Mouse (Mus musculus) liver, embryonic 14.5 days (tissue): ENCODE measurements around the gene Nkx2-9. TPM values are rescaled to one million over a fixed set of nuclear protein-coding genes. Genes with fewer than 3 reads are reported as not detected.
A peak's percentile ranks its signal among the peaks of the same experiment; 100 is the strongest.

Experiments used
- ATAC-seq: fragments of 200-750 bp; cut with Nextera tagmentation; 2 replicates; pipeline ENCODE4 v1.8.0; 2017; ENCODE audit warnings: moderate number of reproducible peaks, mild to moderate bottlenecking, moderate library complexity; ENCODE audit not compliant: insufficient read depth
- DNase-seq, 3 experiments: peaks; one replicate each; pipeline ENCODE4 v3.0.0-alpha.2; 2012 to 2013; ENCODE audit warnings: low read depth in 3 of 3, low spot score in 3 of 3
- H3K27ac ChIP-seq: fragments of 300-500 bp; sonication (generic); 2 replicates; pipeline ENCODE4 v1.5.1; 2014; ENCODE audit warnings: moderate library complexity, mild to moderate bottlenecking, control low read depth, inconsistent platforms
- H3K27me3 ChIP-seq: fragments of 300-500 bp; sonication (generic); 2 replicates; pipeline ENCODE4 v1.6.1; 2014; ENCODE audit warnings: mild to moderate bottlenecking, low read length, moderate library complexity; ENCODE audit not compliant: control insufficient read depth, insufficient read depth
- H3K36me3 ChIP-seq: fragments of 300-500 bp; sonication (generic); replicated peaks from 2 replicates; pipeline ENCODE4 v1.6.1; 2014; ENCODE audit warnings: low read depth; ENCODE audit not compliant: control insufficient read depth, insufficient read depth
- H3K4me1 ChIP-seq, 2 experiments: fragments of 200-500 bp in 1 of 2; fragments of 300-500 bp in 1 of 2; sonication (generic) in 1 of 2; replicated peaks; 2 replicates each; pipeline ENCODE4 v1.6.1; 2012 to 2014; ENCODE audit warnings: antibody characterized with exemption in 1 of 2, inconsistent platforms in 1 of 2, low read length in 1 of 2; ENCODE audit not compliant: control insufficient read depth in 2 of 2, insufficient read depth in 2 of 2
- H3K4me2 ChIP-seq: fragments of 300-500 bp; sonication (generic); 2 replicates; pipeline ENCODE4 v1.6.1; 2014; ENCODE audit warnings: low read depth, mild to moderate bottlenecking, control low read depth, moderate library complexity
- H3K4me3 ChIP-seq, 2 experiments: fragments of 200-500 bp in 1 of 2; fragments of 300-500 bp in 1 of 2; sonication (generic) in 1 of 2; 2 replicates each; pipeline ENCODE4 v1.5.1; 2012 to 2014; ENCODE audit warnings: low read depth in 2 of 2, low read length in 2 of 2, mild to moderate bottlenecking in 2 of 2, control low read depth in 1 of 2, inconsistent platforms in 1 of 2, moderate library complexity in 1 of 2; ENCODE audit not compliant: insufficient read depth in 1 of 2
- H3K9ac ChIP-seq: fragments of 300-500 bp; sonication (generic); replicated peaks from 2 replicates; pipeline ENCODE4 v1.6.1; 2014; ENCODE audit warnings: mild to moderate bottlenecking, control low read depth, moderate library complexity
- H3K9me3 ChIP-seq: fragments of 300-500 bp; sonication (generic); 2 replicates; pipeline ENCODE4 v1.6.1; 2016; ENCODE audit warnings: low read length, mixed read lengths; ENCODE audit not compliant: control insufficient read depth
- CTCF ChIP-seq: IDR thresholded peaks from 2 replicates; pipeline ENCODE4 v1.5.1; 2016; ENCODE audit warnings: antibody characterized with exemption, low read depth, control low read depth
- EP300 ChIP-seq: IDR thresholded peaks from 2 replicates; pipeline ENCODE4 v1.6.1; 2016; ENCODE audit warnings: antibody characterized with exemption, low read depth
- WGBS: fragments of 180-500 bp; shearing (Covaris S2); extraction: QIAGEN DNeasy Blood & Tissue Kit; methylation state at CpG from one replicate; pipeline ENCODE4 v1.1.7; 2014; ENCODE audit not compliant: insufficient replicate concordance; 5-methylcytosine and 5-hydroxymethylcytosine counted together
- polyA plus RNA-seq, 2 experiments: library from polyadenylated mRNA; depleted of rRNA in 1 of 2; stranded (reverse) in 1 of 2; unstranded in 1 of 2; fragments of >200 nt; fragmentation: Nextera tagmentation in 1 of 2; extraction: Ambion mirVana in 1 of 2; gene quantifications; 2 replicates each; pipeline versions ENCODE4 v1.2.1 to v1.2.3; 2012 to 2014

The Nkx2-9 gene
- polyA plus RNA-seq (2012; rRNA removed) (not detected in 2 replicates), polyA plus RNA-seq (2014; fragmentation: Nextera tagmentation; extraction: Ambion mirVana) (not detected in 2 replicates)

DNA sequence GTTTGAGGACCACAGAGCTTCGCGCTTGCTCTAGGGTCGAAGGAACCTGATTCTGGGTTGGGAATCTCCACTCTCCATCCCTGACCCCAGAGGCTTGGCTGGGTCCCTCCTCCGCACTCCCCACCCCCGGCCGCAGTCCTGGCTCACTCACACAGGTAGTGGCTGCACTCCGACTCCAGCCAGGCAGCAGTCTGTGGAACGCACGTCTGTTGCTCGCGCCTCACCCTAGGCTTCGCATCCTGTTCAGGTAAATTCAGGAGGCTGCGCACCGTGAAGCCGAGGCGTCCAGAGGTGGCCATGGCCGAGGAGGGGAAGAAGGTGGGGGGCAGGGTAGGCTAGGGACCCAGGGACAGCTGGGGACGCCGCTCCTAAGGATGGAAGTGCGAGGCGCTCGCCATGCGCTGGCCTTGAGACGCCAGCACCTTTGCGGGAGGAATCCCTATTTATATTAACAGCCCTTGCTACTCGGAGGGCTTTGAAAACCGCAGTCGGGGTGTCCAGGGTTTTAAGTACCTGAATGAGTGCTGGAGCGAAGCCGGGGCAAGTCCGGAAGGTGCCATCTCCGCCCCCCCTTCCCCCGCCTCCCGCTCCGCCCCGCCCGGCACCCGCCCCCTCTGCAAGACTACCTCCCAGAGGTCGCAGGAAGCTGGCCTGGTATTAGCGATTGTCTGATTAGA, at the start of gene Nkx2-9:
Gene Nkx2-9, minus strand, starts transcription at position 524 of the 677 bp plus-strand sequence.
- no peak for DNase-seq
- no peak within 1 kb of the TSS for H3K4me3 ChIP-seq
- no peak within 1 kb of the TSS for H3K9ac ChIP-seq
- H3K27ac ChIP-seq = no peak within 1 kb of the TSS
- ATAC-seq = no peak
- 1% methylated on average over 40 of the region's 40 CpGs for WGBS
- H3K36me3 ChIP-seq = no peaks in the 10 kb centered on the region
- peaks cover 66% of the 10 kb centered on the region for H3K27me3 ChIP-seq
- no peaks in the 10 kb centered on the region for H3K4me1 ChIP-seq
- H3K4me2 ChIP-seq = no peak within 1 kb of the TSS
- H3K9me3 ChIP-seq = no peaks in the 10 kb centered on the region
- TF ChIP-seq CTCF (no peak), EP300 (no peak)

DNA sequence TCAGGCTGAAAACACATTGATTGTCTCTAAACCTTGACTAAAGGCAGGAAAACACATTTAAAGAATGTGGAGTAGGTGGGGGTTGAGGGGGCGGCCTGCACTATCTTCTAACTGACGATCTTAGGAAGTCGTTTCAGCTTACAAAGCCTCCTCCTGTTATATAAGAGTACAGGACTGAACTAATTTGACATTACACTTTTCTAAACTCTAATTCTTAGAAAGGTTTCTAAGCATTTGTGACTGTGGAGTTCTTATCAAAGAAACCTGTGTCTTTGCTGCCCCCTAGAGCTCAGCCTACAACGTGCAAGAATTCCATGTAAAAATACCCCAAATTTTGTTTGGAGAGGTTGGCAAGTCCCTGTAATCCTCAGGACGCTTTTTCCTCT, 24.1 kb upstream of the Nkx2-9 start:
- Histone ChIP-seq H3K9me3 (no peaks in the 10 kb centered on the region), H3K4me2 (no peak overlapping the region), H3K9ac (no peak overlapping the region), H3K4me3 (no peak overlapping the region), H3K36me3 (no peaks in the 10 kb centered on the region), H3K27ac (no peak overlapping the region), H3K27me3 (no peaks in the 10 kb centered on the region), H3K4me1 (no peaks in the 10 kb centered on the region)
- no peak for TF ChIP-seq EP300
- TF ChIP-seq CTCF = peak; percentile 22; the same call in 1 of the 2 replicates
- DNase-seq = peak; percentile 1 to 7 (median 1)
- no peak for ATAC-seq
- 9% methylated on average over 5 of the region's 5 CpGs for WGBS

DNA sequence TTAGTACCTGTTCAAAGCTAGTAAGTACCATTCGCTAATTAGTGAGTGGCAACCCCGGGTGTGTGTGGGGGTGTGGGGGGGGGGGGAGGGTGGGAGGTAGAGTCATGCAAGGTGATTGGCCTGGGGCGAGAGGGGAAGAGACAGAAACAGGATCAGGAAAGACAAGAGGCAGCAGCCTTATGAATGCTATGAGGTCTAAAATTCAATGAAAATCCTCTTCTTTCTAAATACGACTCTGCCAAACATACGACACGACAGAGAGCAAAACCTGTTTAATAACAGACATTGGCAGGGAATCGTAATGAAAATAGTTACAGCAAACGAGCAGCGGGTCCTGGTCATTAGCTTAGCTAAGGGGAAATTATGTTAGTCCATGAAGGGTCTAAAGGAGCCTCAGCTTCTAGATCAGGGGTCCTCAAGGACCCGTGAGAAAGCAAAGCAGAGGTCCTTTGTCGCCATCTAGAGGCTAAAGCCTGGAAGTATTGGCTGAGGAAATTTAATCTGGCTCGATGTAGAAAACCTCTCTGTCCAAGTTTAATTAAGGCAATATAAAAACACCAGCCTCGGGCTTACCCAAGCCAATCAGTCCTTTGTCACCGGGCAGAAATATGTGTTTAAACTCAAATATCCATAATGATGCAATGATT, 23.6 kb upstream of the Nkx2-9 start:
- Histone ChIP-seq H3K4me3 (no peak overlapping the region), H3K9me3 (no peaks in the 10 kb centered on the region), H3K4me1 (no peaks in the 10 kb centered on the region), H3K36me3 (no peaks in the 10 kb centered on the region), H3K27me3 (no peaks in the 10 kb centered on the region), H3K4me2 (no peak overlapping the region), H3K27ac (no peak overlapping the region), H3K9ac (no peak overlapping the region)
- ATAC-seq = no peak
- 21% methylated on average over 14 of the region's 14 CpGs for WGBS
- DNase-seq = peak in 2 of 3 experiments; percentile 1 to 2
- TF ChIP-seq CTCF (peak; percentile 52), EP300 (no peak)

DNA sequence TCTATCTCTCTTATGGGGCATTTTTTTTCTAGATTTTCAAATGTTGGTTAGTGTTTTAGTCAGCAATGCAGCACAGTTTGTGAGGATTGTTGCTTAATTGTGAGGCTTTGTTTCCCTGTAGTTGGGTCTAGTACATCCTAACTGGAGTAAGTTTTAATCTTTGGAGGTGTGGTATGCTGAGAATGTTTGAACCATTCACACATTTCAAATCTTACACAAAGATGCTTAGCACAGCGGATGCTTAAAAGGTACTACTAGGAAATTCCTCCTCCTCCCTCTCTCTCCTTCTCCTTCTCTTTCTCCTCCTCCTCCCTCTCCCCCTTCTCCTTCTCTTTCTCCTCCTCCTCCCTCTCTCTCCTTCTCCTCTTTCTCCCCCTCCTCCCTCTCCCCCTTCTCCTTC, 3.0 kb upstream of the Nkx2-9 start:
- no peak for ATAC-seq
- peaks cover 51% of the 10 kb centered on the region for H3K27me3 ChIP-seq
- TF ChIP-seq CTCF (no peak), EP300 (no peak)

DNA sequence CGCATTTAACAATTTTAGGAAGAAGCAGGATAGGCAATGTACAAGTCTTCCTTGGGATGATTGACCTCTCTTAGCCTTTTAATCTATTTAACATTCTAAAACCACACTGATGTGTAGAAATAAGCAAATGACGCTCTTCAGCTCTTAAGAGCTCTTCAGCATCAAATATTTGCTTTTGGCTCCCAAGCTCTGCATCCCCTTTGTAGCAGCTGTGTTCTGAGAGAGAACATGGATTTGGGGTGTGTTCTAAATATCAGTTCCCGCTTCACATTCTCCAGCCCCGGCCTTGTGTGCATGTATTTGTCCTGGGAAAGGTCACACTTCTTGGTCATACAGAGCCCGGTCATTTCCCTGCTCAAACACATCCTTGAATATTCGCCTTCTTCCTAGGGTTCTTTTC, 2.3 kb upstream of the Nkx2-9 start:
- H3K4me1 ChIP-seq = no peaks in the 10 kb centered on the region
- 5% methylated on average over 6 of the region's 6 CpGs for WGBS
- H3K27me3 ChIP-seq = peaks cover 58% of the 10 kb centered on the region
- DNase-seq (no peak), ATAC-seq (no peak)
- H3K4me3 ChIP-seq = no peak overlapping the region
- no peak overlapping the region for H3K27ac ChIP-seq
- no peaks in the 10 kb centered on the region for H3K36me3 ChIP-seq
- H3K9ac ChIP-seq = no peak overlapping the region
- no peaks in the 10 kb centered on the region for H3K9me3 ChIP-seq
- TF ChIP-seq EP300 (no peak), CTCF (no peak)
- no peak overlapping the region for H3K4me2 ChIP-seq

More for the DNA sequence above, 3.0 kb upstream of the Nkx2-9 start:
- H3K4me3 ChIP-seq = no peak overlapping the region
- no peaks in the 10 kb centered on the region for H3K4me1 ChIP-seq
- H3K9ac ChIP-seq = no peak overlapping the region
- 4% methylated on average over 1 of the region's 1 CpGs for WGBS
- H3K36me3 ChIP-seq = no peaks in the 10 kb centered on the region
- no peaks in the 10 kb centered on the region for H3K9me3 ChIP-seq
- DNase-seq = no peak
- H3K27ac ChIP-seq = no peak overlapping the region
- H3K4me2 ChIP-seq = no peak overlapping the region
